Comparison of ENCODE assay signal across 24 mouse cellular contexts in the genomic region with DNA sequence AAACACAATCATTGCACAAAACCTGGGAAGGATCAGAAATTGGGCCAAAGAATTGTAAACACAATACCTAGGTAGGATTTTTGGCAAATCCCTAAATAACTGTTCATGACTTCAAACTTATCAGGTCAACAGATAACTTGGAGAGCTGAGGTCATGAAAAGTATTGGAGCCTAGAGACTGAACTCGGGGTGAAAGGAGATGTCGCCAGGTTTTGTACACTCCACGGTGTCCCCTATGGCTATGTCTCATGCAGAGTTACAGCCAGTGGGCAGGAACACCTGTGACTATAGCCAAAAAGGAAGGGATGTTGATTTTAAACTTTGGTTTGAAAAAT.
"Had no signal": no experiment of that assay in that cellular context is flagged by ENCODE, and none has a peak within 500 bp of the region (broad histone marks: within the 10 kb centered on the region; RNA-seq: fewer than 3 reads in every experiment).

No protein-coding gene starts in this region.

- DNase-seq: cerebellum, adult 2 months; cerebellum, adult 8-10 months; cerebellum, adult 9-10 months; cerebellum, adult 9-11 months; cerebellum, postnatal 25 days; cerebellum, postnatal 36 days; embryo, embryonic 11 days; forebrain, postnatal 0 days; gastrocnemius, adult 2 months; gastrocnemius, postnatal 10 days; gastrocnemius, postnatal 14 days; gastrocnemius, postnatal 25 days; gastrocnemius, postnatal 36 days; heart, adult 11 months; heart, adult 18-20 months had no signal

- H3K9me3 ChIP-seq: embryonic facial prominence, embryonic 10.5 days; embryonic facial prominence, embryonic 12.5 days; embryonic facial prominence, embryonic 13.5 days; embryonic facial prominence, embryonic 15.5 days; forebrain, embryonic 10.5 days; forebrain, embryonic 12.5 days; forebrain, embryonic 13.5 days; forebrain, embryonic 15.5 days had no signal

- H3K4me2 ChIP-seq: embryonic facial prominence, embryonic 12.5 days; embryonic facial prominence, embryonic 13.5 days; embryonic facial prominence, embryonic 15.5 days; forebrain, embryonic 12.5 days; forebrain, embryonic 15.5 days had no signal

- H3K36me3 ChIP-seq: embryonic facial prominence, embryonic 10.5 days; embryonic facial prominence, embryonic 12.5 days; forebrain, embryonic 10.5 days; forebrain, embryonic 12.5 days; forebrain, embryonic 15.5 days had no signal

- H3K9ac ChIP-seq: embryonic facial prominence, embryonic 12.5 days; embryonic facial prominence, embryonic 13.5 days; embryonic facial prominence, embryonic 15.5 days; forebrain, embryonic 12.5 days; forebrain, embryonic 13.5 days; forebrain, embryonic 15.5 days; forebrain, postnatal 0 days had no signal

- H3K4me3 ChIP-seq: embryonic facial prominence, embryonic 10.5 days; embryonic facial prominence, embryonic 12.5 days; embryonic facial prominence, embryonic 13.5 days; embryonic facial prominence, embryonic 15.5 days; erythroblast, embryonic 14.5 days; forebrain, embryonic 10.5 days; forebrain, embryonic 12.5 days; forebrain, embryonic 13.5 days; forebrain, embryonic 15.5 days; gastrocnemius, adult 2 months had no signal

- H3K27ac ChIP-seq: embryonic facial prominence, embryonic 10.5 days; embryonic facial prominence, embryonic 12.5 days; forebrain, embryonic 12.5 days; forebrain, embryonic 13.5 days; forebrain, embryonic 15.5 days; gastrocnemius, adult 2 months had no signal

- H3K27me3 ChIP-seq: embryonic facial prominence, embryonic 12.5 days; embryonic facial prominence, embryonic 13.5 days; embryonic facial prominence, embryonic 15.5 days; forebrain, embryonic 15.5 days had no signal
